Mouse (Mus musculus): Measurements from ENCODE around the gene Ei24.

Ei24 gene

DNA sequence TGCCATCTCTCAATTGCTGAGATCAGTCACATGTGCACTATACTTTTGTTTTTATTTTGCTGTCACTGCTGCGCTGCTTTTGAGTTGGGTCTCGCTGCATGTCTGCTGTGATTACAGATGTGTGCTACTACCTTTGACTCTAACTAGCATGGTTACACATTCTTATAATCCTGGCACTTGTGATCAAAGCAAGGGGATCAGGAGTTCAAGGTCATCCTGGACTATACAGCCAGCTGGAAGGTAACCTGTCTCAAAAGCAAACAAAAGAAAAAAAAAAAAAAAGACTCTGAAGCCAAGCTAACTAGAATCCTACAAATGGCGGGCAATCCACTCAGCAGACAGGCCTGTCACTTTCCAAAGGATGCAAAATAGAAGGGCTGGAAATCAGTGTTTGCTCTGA, 5.0 kb downstream of the Ei24 start:
- no peak for DNase-seq (ENCODE audit: low spot score in 2 of 2)

- no peak for DNase-seq (ENCODE audit: low spot score in 2 of 2)
Observed at GRCm38 (mm10) chr9:36783921-36784320, 13.3 kb downstream of the Ei24 start.

DNA sequence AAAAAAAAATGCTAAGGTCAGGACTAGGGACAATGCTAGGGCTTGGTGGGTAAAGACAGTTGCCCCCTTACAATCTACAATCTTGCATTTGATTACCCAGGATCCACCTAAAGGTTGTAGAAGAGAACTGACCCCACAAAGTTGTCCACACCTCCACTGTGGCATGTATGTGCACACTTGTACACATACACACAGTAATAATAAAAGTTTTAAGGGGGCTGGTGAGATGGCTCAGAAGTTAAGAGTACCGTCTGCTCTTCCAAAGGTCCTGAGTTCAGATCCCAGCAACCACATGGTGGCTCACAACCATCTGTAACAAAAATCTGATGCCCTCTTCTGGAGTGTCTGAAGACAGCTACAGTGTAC, 28.2 kb downstream of the Ei24 start:
- DNase-seq (ENCODE audit: low spot score in 2 of 2): no peak

GRCm38 (mm10) chr9:36768156-36769047, 28.8 kb downstream of the Ei24 start:
- DNase-seq (ENCODE audit: low spot score in 2 of 2): peak; percentile 31 to 60

DNA sequence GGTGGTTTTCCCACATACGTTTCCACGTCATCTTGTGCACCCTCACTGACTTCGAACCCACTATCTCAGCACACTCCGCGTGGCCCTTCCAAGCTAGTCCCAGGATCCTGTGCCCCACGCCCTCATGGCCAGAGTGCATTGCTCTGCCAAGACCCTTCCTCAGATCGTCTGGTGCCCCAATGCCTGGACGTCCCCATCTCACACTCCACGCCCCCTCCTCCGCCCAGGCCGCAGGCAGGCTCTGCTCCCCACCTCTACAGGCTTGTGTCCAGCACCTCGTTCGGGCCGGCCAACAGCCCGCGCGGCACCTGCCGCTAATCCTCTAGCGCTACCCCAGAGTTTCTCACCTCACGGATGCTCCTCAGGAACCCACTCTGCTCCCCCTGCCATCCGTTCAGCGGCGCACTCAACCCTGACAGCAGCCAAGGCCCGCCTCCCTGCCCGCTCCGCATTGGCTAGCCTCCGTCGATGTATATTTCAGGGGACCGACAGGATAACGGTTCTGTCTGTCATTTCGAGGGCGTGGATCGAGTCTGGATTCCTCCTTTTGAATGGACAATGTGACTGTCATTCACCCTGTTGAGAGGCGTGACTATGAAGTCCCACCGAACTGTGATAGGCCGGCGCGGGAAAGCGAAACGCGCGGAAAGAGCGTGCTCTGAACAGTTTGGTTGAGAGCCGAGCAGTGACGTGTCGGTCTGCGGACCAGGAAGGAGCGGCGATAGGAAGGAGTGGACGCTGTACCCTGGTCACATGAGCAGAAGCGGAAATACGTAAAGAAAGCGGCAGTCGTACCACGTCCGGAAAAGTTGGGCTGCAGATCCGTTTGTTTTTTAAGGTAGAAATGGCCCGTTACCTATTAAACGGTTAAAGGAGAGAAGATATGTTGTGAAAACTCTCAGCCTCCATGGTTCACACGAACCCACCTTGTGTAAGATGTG, 29.7 kb downstream of the Ei24 start, which contains the start of gene Stt3a:
TSS of gene Stt3a (minus strand) at position 477 of the 941 bp plus-strand sequence.
- peak; percentile 98 to 99 for DNase-seq (ENCODE audit: low spot score in 2 of 2)

DNA sequence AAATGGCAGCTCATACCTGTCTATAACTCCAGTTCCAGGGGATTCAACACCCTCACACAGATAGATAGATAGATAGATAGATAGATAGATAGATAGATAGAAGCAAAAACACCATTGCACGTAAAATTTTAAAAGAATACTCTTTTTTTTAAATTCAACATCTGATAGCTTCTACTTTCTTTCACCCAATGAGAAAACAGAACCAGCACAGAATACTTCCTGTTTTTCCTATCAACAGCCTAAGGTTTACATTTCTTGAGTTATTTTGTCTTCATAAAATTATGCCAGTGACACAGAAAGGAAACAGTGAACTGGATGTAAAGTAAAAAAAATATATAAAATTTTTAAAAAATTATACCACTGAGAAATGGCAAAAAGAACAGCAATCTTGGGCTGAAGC, 32.8 kb downstream of the Ei24 start:
- no peak for DNase-seq (ENCODE audit: low spot score in 2 of 2)
